In the genomic region with DNA sequence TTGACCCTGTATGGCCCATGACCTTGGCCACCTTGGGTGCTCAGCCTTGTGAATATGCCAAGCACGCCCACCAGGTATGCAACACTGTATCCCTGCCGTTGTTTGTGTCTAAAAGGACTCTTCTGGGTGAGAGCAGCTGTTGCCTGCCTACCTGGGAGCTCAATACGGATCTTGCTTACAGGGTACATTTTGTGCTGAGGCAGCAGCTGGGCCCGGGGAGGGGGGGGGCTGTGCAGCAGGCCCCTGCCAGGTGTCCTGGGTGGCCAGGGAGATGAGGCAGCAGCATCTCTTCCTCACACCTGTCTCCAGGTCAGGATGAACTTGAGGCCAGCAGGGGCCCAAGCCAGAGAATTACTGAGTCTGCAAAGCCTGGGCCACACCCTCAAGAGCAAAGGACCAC, we compare ENCODE assay signal across 25 mouse cellular contexts.
"Had no signal": no experiment of that assay in that cellular context is flagged by ENCODE, and none has a peak within 500 bp of the region (broad histone marks: within the 10 kb centered on the region; RNA-seq: fewer than 3 reads in every experiment).

No protein-coding gene starts in this region.

- H3K4me2 ChIP-seq: heart, embryonic 11.5 days; hindbrain, embryonic 12.5 days; hindbrain, embryonic 14.5 days; intestine, embryonic 15.5 days; limb, embryonic 12.5 days; liver, embryonic 11.5 days had no signal

- H3K4me3 ChIP-seq: gastrocnemius, adult 2 months; heart, adult 2 months; hindbrain, embryonic 10.5 days; hindbrain, embryonic 12.5 days; intestine, embryonic 15.5 days; layer of hippocampus, adult 2 months; left cerebral cortex, adult 2 months; limb, embryonic 10.5 days; limb, embryonic 12.5 days had no signal

- H3K36me3 ChIP-seq: hindbrain, embryonic 10.5 days; hindbrain, embryonic 12.5 days; intestine, embryonic 15.5 days; limb, embryonic 10.5 days; limb, embryonic 12.5 days had no signal

- H3K9me3 ChIP-seq: hindbrain, embryonic 10.5 days; hindbrain, embryonic 12.5 days; intestine, embryonic 15.5 days; limb, embryonic 10.5 days; limb, embryonic 12.5 days had no signal

- H3K27ac ChIP-seq: gastrocnemius, adult 2 months; heart, adult 2 months; hindbrain, embryonic 10.5 days; hindbrain, embryonic 12.5 days; hindbrain, embryonic 14.5 days; intestine, embryonic 15.5 days; layer of hippocampus, adult 2 months; left cerebral cortex, adult 2 months; limb, embryonic 10.5 days; limb, embryonic 12.5 days had no signal

- DNase-seq: gastrocnemius, adult 2 months; gastrocnemius, postnatal 10 days; gastrocnemius, postnatal 25 days; heart, adult 2 months; heart, postnatal 10 days; heart, postnatal 4 days; kidney, adult 18-20 months; kidney, adult 8-10 months; kidney, postnatal 10 days; kidney, postnatal 25 days; kidney, postnatal 4 days; liver had no signal

- ATAC-seq: hindbrain, embryonic 16.5 days; inflammation-experienced regulatory T-cells, adult 6 months; intestine, embryonic 15.5 days; intestine, postnatal 0 days had no signal

- H3K9ac ChIP-seq: hindbrain, embryonic 12.5 days; hindbrain, embryonic 14.5 days; intestine, embryonic 15.5 days; limb, embryonic 12.5 days had no signal
